Mouse (Mus musculus) embryonic facial prominence, embryonic 13.5 days (tissue): ENCODE data around the gene Arl8a. TPM values are rescaled to one million over a fixed set of nuclear protein-coding genes. Genes with fewer than 3 reads are reported as not detected.

Experiments used
- ATAC-seq: fragments of 200-750 bp; cut with Nextera tagmentation; 2 replicates; pipeline ENCODE4 v1.8.0; 2017; ENCODE audit warnings: low read depth; ENCODE audit not compliant: insufficient number of reproducible peaks, insufficient read depth, low FRiP score, low TSS enrichment
- H3K27ac ChIP-seq: fragments of 300-500 bp; sonication (generic); 2 replicates; pipeline ENCODE4 v1.5.1; 2015; ENCODE audit warnings: moderate library complexity, mild to moderate bottlenecking, inconsistent platforms
- H3K27me3 ChIP-seq: fragments of 300-500 bp; sonication (generic); 2 replicates; pipeline ENCODE4 v1.6.1; 2015; ENCODE audit warnings: mild to moderate bottlenecking, inconsistent platforms
- H3K36me3 ChIP-seq: fragments of 300-500 bp; sonication (generic); 2 replicates; pipeline ENCODE4 v1.6.1; 2015; ENCODE audit warnings: mild to moderate bottlenecking, inconsistent platforms
- H3K4me1 ChIP-seq: fragments of 300-500 bp; sonication (generic); 2 replicates; pipeline ENCODE4 v1.6.1; 2015; ENCODE audit warnings: inconsistent platforms
- H3K4me2 ChIP-seq: fragments of 300-500 bp; sonication (generic); 2 replicates; pipeline ENCODE4 v1.6.1; 2015; ENCODE audit warnings: moderate library complexity, mild to moderate bottlenecking, inconsistent platforms
- H3K4me3 ChIP-seq: fragments of 300-500 bp; sonication (generic); 2 replicates; pipeline ENCODE4 v1.5.1; 2015; ENCODE audit warnings: mild to moderate bottlenecking, inconsistent platforms
- H3K9ac ChIP-seq: fragments of 300-500 bp; sonication (generic); 2 replicates; pipeline ENCODE4 v1.6.1; 2015; ENCODE audit warnings: mild to moderate bottlenecking, inconsistent platforms
- H3K9me3 ChIP-seq: fragments of 300-500 bp; sonication (generic); 2 replicates; pipeline ENCODE4 v1.6.1; 2016; ENCODE audit warnings: inconsistent platforms
- WGBS: fragments of 180-500 bp; shearing (Covaris S2); methylation state at CpG from one replicate; pipeline ENCODE4 v1.1.7; 2015; ENCODE audit warnings: mixed read lengths; 5-methylcytosine and 5-hydroxymethylcytosine counted together
- polyA plus RNA-seq: library from polyadenylated mRNA; unstranded; fragments of >200 nt; fragmentation: Nextera tagmentation; extraction: Ambion mirVana; gene quantifications from 2 replicates; pipeline ENCODE4 v1.2.1, GENCODE M21; 2015

Arl8a gene
- polyA plus RNA-seq, 1 experiment from 2014 or later = 75.2 TPM

- no peak overlapping the region for H3K27ac ChIP-seq
- 59% methylated on average over 4 of the region's 4 CpGs for WGBS
Measured at GRCm38 (mm10) chr1:135205257-135205656, 58.6 kb downstream of the Arl8a start.

More at GRCm38 (mm10) chr1:135205257-135205656, 58.6 kb downstream of the Arl8a start:
- H3K4me1 ChIP-seq = peaks cover 14% of the 10 kb centered on the region
- no peaks in the 10 kb centered on the region for H3K27me3 ChIP-seq
- no peak overlapping the region for H3K9ac ChIP-seq
- no peak overlapping the region for H3K4me2 ChIP-seq
- no peaks in the 10 kb centered on the region for H3K9me3 ChIP-seq
- ATAC-seq = no peak
- H3K4me3 ChIP-seq = no peak overlapping the region
- no peaks in the 10 kb centered on the region for H3K36me3 ChIP-seq

Other genes starting within 250 kb of the Arl8a start
- 9.9 and 12.1 TPM in 2 replicates for gene Ppp1r12b, start 190.9 kb upstream of the Arl8a start, polyA plus RNA-seq
- 35.7 and 37.9 TPM in 2 replicates for gene Ube2t, start 184.3 kb upstream of the Arl8a start, polyA plus RNA-seq
- gene Lgr6, start 41.5 kb upstream of the Arl8a start, polyA plus RNA-seq = 8.3 and 11.5 TPM in 2 replicates
- 1.5 and 2.2 TPM in 2 replicates for gene Ptpn7, start 14.1 kb upstream of the Arl8a start, polyA plus RNA-seq
- gene Gpr37l1, start 20.9 kb downstream of the Arl8a start, polyA plus RNA-seq = not detected in 2 replicates
- 9.0 and 12.2 TPM in 2 replicates for gene Elf3, start 111.7 kb downstream of the Arl8a start, polyA plus RNA-seq
- 87.9 and 93.5 TPM in 2 replicates for gene Rnpep, start 137.3 kb downstream of the Arl8a start, polyA plus RNA-seq
- 165 and 192 TPM in 2 replicates for gene Timm17a, start 167.0 kb downstream of the Arl8a start, polyA plus RNA-seq
- gene Lmod1, start 178.0 kb downstream of the Arl8a start, polyA plus RNA-seq = 0.42 and 0.59 TPM in 2 replicates
- 22.4 and 23.0 TPM in 2 replicates for gene Shisa4, start 228.4 kb downstream of the Arl8a start, polyA plus RNA-seq